Mouse (Mus musculus): ENCODE results near the gene Fam19a2.

Fam19a2 gene

GRCm38 (mm10) chr10:123567677-123568076 is 303.9 kb downstream of the Fam19a2 start:
- no peak for DNase-seq (ENCODE audit: inconsistent ontology term)

- no peak for DNase-seq (ENCODE audit: inconsistent ontology term)
These were observed 306.9 kb downstream of the Fam19a2 start for GRCm38 (mm10) chr10:123570616-123571188.

GRCm38 (mm10) chr10:123572342-123573070 is 308.7 kb downstream of the Fam19a2 start:
- no peak for DNase-seq (ENCODE audit: inconsistent ontology term)

GRCm38 (mm10) chr10:123577823-123578222 is 314.0 kb downstream of the Fam19a2 start:
- peak; percentile 12 for DNase-seq (ENCODE audit: inconsistent ontology term)

- no peak for DNase-seq (ENCODE audit: inconsistent ontology term)
These were observed 315.2 kb downstream of the Fam19a2 start for GRCm38 (mm10) chr10:123579012-123579411.

GRCm38 (mm10) chr10:123595043-123595442 is 331.2 kb downstream of the Fam19a2 start:
- DNase-seq (ENCODE audit: inconsistent ontology term) = peak; percentile 38

- DNase-seq (ENCODE audit: inconsistent ontology term) = peak; percentile 54
These were observed 333.3 kb downstream of the Fam19a2 start for GRCm38 (mm10) chr10:123597059-123597458.

GRCm38 (mm10) chr10:123605671-123606070 is 341.9 kb downstream of the Fam19a2 start:
- DNase-seq (ENCODE audit: inconsistent ontology term) = peak; percentile 38

- DNase-seq (ENCODE audit: inconsistent ontology term) = no peak
These were observed 362.9 kb downstream of the Fam19a2 start for GRCm38 (mm10) chr10:123626691-123627090.

- no peak for DNase-seq (ENCODE audit: inconsistent ontology term)
These were observed 365.5 kb downstream of the Fam19a2 start for GRCm38 (mm10) chr10:123629248-123629744.

- DNase-seq (ENCODE audit: inconsistent ontology term) = no peak
These were observed 368.2 kb downstream of the Fam19a2 start for GRCm38 (mm10) chr10:123632029-123632428.

- no peak for DNase-seq (ENCODE audit: inconsistent ontology term)
These were observed 372.9 kb downstream of the Fam19a2 start for GRCm38 (mm10) chr10:123636655-123637054.

- no peak for DNase-seq (ENCODE audit: inconsistent ontology term)
These were observed 373.7 kb downstream of the Fam19a2 start for GRCm38 (mm10) chr10:123637496-123637895.

GRCm38 (mm10) chr10:123645568-123645967 is 381.8 kb downstream of the Fam19a2 start:
- DNase-seq (ENCODE audit: inconsistent ontology term) = no peak

- no peak for DNase-seq (ENCODE audit: inconsistent ontology term)
These were observed 407.4 kb downstream of the Fam19a2 start for GRCm38 (mm10) chr10:123671208-123671607.

GRCm38 (mm10) chr10:123678284-123678864 is 414.6 kb downstream of the Fam19a2 start:
- no peak for DNase-seq (ENCODE audit: inconsistent ontology term)

- DNase-seq (ENCODE audit: inconsistent ontology term) = no peak
These were observed 419.0 kb downstream of the Fam19a2 start for GRCm38 (mm10) chr10:123682718-123683255.

GRCm38 (mm10) chr10:123692186-123692925 is 428.6 kb downstream of the Fam19a2 start:
- peak; percentile 33 for DNase-seq (ENCODE audit: inconsistent ontology term)

- DNase-seq (ENCODE audit: inconsistent ontology term) = no peak
These were observed 429.1 kb downstream of the Fam19a2 start for GRCm38 (mm10) chr10:123692926-123693224.

GRCm38 (mm10) chr10:123702595-123702994 is 438.8 kb downstream of the Fam19a2 start:
- no peak for DNase-seq (ENCODE audit: inconsistent ontology term)

- no peak for DNase-seq (ENCODE audit: inconsistent ontology term)
These were observed 443.2 kb downstream of the Fam19a2 start for GRCm38 (mm10) chr10:123707026-123707425.

- no peak for DNase-seq (ENCODE audit: inconsistent ontology term)
These were observed 446.9 kb downstream of the Fam19a2 start for GRCm38 (mm10) chr10:123710738-123711137.

All from Muller cell, postnatal 12 days (primary cell).